Mouse (Mus musculus): ENCODE measurements around the gene Tmem190.
A peak's percentile ranks its signal among the peaks of the same experiment; 100 is the strongest.
"Not testable (repeated sequence)": the region's sequence is repeated elsewhere in the genome, so short reads cannot be mapped to it uniquely, and the experiment has no call there.

Tmem190 gene

DNA sequence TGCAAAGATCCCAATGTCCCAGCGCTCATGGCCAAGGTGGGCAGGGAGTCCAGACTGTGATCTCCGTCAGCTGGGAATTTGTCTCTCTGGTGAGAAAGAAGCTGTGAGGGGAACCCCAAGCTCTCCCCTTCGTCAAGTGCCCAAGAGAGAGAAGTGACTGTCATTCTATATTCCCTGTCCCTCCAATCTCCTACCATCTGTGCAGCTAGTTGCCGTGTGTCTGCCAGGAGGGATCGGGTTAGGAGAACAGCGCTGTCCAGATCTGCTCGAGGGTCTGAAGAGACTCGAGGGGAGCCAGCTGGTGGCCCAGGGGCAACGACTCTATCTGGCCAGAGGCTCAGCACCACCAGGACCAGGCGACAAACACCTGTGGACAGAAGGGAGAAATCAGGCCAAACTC lies 6.6 kb upstream of the Tmem190 start:
- DNase-seq (ENCODE audit: low spot score), result no peak

DNA sequence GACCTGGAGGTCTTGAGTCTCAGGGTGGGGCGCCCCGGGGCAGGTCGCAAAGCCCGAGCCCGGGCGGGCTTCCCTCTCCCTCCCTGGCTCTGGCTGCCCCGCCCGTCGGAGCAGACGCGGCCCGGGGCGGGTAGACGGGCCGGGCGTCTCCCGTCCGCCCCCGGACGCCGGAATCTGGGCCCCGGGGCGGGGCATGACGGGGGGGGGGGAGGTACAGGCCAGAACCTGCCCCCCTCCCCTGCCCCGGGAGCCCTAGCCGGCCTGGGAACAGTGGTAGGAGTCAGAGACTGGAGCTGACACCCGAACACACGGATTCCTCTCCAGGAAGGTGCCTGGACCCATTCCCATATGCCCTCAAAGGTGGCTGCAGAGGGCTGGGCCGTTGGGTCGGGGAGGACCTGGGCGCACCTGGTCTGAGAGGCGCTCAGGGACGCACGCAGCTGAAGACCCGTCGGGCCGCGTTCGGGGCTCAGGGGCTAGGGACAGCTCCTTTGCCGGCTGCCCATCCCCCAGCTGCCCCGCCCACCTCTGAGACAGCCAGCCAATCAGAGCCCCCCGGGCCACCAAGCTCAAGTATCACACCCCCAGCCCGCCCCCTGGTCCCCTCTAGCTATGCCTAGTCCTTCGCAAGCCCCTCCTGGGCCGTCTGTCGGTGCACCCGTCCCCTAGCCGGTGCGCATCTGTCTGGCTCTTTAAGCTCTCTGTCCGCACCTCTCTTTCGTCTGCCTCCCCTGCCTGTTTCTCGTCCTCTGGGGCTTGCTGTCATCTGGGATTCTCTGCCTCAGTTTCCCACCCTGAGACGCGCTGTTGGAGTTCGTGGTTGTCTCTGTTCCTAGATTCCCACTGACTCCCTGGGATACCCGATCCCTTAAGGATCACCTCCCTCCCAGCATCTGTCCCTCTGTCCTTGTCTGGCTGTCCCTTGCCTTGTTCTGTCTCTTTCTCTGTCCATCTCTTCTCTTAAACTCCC lies 5.6 kb upstream of the Tmem190 start:
- DNase-seq (ENCODE audit: low spot score), result no peak

DNA sequence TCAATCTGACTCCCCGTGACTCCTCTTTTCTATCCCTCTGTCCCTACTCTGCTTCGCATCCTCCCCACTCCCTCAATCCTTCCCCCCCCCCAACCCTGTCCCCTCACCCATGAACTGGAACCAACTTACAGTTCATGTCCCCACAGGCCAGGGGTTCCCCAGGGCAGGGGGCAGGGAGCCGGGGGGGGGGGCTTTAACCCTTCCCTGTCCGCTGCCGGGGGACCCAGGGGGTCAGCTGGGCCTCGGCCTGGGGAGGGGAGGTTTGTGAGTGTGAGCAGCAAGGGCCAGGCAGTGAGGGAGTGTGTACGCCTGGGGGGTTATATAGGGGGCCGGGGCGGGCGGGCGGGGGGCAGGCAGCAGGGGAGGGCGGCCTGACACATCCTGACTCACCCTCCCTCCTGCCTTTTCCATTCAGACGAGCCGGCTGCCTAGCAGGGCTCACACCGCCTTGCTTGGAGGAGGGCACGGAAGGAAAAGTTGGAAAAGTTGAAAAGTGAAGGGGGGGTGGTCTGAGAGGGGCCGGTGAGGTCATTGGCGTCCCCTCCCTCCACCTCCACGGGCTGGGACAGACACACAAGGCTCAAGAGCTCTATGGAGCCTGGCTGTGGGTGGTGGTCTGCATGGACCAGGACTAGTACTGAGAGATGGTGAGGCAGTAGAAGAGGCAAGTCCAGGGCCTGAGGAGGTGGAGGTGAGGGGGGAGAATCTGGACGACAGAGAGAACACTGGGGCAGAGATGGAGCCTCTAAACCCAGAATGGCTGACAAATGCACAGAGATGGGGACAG lies 4.7 kb upstream of the Tmem190 start:
- no peak for DNase-seq (ENCODE audit: low spot score)

DNA sequence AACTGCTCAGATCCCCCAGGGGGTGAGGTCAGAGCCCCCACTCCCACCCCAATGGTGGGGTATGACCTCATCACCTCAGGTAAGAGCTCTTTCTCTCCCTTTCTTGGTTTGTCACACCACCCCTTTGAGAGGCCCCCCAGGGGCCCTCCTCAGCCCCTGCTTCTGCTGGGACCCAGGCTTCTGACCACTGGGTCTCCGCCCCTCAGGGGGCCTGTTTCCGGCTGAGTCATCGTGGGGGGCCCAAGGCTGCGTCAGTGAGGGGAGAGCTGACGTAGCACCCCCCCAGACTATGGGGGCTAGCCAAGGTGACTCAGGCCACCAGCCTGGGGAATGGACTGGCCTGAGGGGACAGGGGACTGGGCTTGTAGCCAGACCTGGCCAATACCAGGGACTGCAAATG lies 2.8 kb upstream of the Tmem190 start:
- DNase-seq (ENCODE audit: low spot score), result no peak

DNA sequence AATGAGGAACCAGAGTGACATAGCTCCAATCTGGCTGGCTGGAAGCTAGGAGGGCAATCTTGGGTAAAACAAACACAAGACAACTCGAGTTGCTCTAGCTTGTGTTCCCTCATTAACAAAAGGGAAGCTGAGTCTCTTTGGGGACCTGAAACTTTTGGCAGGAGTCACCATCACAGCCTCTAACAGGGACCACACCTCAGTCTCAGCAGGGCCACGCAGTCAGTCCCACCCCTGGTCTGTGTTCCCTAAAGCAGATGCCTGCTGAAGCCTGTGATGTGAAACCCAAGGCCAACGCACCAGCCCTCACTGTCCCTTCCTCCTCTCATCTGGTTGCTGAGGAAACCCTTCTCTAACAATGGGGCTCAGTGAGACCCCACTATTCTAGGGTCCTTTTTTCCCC lies 607 bp upstream of the Tmem190 start:
- no peak for DNase-seq (ENCODE audit: low spot score)

DNA sequence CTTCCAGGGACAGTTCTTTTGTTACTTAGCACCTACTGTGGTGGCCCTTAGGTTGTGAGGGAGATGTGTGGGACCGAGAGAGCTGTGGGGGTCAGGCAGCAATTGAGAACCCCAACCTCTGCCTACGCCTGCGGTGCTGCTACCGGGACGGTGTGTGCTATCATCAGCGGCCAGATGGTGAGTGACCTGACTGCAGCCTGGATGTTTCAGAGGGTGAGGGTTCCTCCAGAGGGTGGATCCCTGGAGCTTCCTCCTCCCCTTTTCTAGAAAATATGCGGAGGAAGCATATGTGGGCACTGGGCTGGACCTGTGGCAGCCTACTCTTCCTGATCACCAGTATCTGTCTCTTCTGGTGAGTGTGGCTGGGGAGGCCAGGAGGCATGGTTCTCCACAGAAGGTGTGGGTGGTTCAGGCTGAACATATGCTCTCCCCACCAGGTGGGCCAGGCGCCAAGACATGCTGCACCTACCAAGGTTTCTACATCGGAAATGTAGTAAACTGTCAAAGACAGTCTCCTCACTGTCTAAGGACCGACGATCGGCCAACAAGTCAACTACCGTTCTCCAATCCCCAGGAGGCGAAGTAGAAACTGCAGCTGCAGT lies 1.0 kb downstream of the Tmem190 start:
- DNase-seq (ENCODE audit: low spot score), result no peak

DNA sequence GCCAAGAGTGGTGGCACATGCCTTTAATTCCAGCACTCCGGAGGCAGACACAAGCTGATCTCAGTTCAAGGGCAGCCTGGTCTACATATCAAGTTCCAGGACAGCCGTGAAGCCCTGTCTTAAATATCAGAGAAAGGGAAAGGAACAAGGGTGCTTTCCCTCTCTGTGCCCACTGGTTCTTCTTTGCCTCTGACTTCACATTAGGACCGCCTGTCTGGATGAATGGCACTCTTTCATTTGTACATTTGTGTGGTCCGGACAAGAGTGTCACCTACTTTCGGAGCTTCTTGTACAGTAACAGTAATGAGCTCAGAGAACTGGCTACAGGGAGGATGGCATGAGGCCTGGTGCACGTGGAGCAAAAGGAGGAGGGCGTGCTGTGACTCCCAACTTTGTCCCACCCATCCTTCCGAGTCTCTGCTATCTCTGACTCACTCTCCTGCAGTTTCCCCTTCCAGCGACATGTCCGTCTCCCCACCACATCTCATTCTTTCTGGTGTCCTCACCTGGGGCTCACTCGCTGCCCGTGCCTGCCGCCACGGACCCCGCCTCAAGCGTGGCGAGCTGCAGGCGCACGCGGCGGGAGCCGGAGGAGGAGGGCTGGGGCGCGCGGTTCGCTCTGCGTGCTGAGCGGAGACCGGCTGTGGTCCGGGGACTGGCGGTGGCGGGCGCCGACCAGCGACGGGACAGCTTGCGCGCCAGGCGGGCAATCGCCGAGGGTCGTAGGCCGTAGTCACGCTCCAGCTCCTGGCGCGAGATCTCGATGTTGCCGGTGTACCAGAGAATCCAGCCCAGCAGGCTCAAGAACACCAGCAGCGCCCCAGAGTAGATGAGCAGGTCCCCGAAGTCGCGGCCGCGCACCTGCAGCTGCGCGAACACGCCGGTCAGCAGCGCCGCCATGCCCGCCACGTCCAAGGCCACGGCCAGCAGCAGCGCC lies 6.0 kb downstream of the Tmem190 start:
- DNase-seq (ENCODE audit: low spot score), result no peak

DNA sequence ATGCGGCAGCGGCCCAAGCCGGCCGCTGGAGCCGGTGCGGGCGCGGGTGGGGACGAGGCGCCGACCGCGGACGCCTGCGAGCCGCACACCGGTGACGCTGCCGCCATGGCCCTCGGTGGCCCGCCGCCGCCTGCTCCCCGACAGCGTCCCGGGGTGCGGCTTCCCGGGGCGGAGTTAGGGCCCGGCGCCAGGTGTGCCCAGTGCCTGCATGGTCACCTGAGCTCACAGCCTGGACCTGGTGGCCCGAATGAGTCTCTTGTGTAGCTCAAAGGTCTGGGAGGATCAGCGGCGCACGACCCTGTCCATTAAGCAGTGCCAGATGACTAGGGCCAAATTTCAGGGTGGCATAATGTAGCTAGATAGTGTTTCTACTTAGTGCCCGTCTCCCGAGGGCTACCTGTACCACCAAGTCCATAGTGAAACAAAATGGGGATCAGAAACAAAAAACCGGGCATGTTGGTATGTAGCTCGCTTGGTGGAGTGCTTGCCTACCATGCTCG lies 6.7 kb downstream of the Tmem190 start, which contains the start of gene Tmem238:
TSS of gene Tmem238 (minus strand) at position 221 of the 500 bp plus-strand sequence.
- DNase-seq (ENCODE audit: low spot score), result no peak

DNA sequence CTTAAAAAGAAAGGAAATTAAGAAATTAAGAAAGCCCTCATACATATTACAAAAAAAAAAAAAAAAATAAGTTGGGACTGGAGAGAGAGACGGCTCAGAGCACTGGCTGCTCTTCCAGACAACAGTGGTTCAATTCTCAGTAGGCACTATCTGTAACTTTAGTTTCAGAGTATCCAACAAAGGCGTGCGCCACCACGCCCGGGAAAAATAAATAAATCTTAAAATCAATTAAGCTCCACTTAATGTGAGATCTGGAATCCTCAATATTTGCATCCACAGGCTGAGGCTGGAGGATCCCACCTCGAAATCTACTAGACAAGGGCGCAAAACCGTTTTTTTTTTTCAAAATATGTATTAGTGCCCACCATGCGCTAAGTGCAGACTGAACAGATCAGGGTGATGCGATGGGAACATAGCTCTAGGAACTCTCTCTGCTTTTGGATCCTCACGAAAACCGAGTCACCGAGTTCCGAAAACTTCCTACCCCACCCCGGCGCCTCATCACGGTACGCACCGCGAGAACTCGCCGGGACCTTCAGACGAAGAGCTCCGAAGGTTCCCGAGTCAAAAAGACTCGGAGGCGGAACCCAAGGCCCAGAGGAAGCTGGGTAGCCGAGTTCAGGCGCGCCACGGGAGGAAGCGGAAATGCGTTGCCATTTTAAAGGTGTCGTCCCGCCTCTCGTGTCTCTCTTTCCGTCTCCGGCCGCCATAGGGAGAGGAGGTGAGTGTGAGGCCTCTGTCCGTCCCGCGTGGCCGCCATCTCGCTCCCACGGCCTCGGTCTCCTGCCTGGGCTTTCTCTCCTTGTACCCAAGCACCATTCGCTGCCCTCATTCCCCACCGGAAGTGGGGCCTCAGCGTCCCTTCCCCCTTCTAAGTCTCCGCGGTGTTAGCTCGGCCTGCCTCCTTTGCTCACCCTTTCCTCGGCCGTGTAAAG lies 9.8 kb downstream of the Tmem190 start, which contains the start of gene Rpl28:
TSS of gene Rpl28 (plus strand) at position 597 of the 935 bp plus-strand sequence.
- peak; percentile 84 for DNase-seq (ENCODE audit: low spot score)

DNA sequence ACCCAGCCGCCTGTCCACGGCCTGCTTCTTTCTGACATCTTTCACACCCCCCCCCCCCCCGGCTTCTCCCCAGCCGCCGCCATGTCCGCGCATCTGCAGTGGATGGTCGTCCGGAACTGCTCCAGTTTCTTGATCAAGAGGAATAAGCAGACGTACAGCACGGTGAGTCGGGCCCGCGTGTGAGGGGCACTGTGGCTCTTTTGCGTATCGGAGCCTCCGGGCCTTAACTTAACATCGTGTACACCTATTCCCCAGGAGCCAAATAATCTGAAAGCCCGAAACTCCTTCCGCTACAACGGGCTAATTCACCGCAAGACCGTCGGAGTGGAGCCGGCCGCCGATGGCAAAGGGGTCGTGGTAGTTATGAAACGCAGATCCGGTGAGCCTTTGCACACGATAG lies 10.5 kb downstream of the Tmem190 start:
- not testable (repeated sequence) for DNase-seq (ENCODE audit: low spot score)

DNA sequence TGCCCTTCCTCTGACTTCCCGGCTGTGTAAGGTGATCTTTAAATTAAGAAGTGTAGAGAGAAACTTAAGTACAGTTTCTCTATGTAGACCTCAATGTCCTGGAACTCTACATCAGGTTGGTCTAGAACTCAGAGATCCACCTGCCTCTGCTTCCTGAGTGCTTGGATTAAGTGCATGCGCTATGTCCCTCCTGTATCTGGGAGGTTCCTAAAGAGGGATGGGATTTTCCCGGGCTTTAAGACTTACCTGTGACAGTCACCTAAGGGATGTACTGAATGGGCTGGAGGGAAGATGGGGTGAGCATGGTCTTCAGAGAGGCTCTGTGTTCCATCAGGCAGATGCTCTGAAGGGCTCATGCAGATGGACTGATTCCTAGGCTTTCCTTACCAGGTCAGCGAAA lies 10.9 kb downstream of the Tmem190 start:
- DNase-seq (ENCODE audit: low spot score), result no peak

DNA sequence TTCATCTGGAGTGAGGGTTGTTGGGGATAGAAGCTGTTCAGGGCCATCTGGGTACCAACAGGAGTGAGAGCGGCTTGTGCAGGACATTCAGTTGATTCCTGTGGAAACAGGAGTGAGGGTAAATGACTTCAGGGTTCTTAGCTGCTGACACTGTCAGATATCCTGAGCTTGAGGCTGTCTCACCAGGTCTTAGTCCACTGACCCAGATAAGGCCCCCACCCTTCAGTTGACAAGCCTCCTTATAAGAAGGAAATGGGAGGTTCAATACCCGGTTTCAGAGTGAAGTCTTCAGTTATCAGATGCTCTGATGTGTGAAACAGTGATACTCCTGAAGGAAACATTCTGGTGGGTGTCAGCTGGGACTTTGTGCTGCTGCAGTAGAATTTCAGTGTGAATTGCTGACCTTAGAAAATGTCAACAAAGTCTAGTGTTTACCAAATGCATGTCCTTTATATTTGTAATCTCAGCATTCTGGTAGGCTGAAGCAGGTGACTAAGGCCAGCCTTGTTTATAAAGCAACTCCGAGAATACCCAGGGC lies 12.0 kb downstream of the Tmem190 start:
- no peak for DNase-seq (ENCODE audit: low spot score)

DNA sequence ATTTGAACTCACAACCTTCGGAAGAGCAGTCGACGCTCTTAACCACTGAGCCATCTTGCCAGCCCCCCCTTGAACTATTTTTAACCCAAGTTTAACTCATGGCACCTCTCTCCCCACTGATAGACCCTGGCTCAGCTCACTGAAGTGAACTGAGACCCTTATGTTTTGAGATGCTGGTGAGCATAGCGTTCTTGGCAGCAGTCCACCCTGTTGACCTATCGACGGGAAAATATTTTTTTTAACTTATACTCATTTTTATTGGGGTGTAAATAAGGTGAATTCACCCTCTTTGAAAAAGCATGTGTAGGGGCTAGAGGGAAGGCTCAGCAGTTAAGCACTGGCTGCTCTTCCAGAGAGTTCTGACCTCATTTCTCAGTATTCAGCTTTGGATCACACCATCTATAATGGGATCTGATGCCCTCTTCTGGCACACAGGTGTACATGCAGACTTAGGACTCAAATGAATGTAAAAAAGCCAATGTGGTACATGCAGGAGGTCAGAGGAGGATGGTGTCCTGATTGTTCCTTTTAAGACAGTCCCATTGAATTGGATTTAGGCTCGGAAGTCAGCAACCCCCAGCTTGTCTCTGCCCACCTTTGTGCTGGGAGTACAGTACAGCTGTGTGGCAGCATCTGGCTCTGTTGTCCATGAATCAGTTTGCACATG lies 13.2 kb downstream of the Tmem190 start:
- no peak for DNase-seq (ENCODE audit: low spot score)

DNA sequence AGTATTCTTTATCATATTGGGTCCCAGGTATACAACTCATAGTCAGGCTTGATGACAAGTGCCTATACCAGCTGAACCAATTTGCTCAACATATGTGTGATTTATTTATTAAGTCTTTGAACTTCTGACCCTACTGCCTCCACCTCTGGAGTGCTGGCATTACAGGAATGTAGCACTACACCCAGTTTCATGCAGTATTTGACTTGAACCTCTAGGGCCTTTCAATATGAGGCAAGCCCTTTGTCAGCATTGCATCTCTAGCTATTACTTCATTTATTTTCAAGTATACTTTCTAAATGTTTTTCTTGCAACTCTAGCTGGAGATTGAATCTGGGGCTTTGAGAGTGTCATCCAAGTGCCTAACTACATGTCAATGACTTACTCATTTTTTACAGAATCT lies 19.5 kb downstream of the Tmem190 start:
- DNase-seq (ENCODE audit: low spot score), result no peak

DNA sequence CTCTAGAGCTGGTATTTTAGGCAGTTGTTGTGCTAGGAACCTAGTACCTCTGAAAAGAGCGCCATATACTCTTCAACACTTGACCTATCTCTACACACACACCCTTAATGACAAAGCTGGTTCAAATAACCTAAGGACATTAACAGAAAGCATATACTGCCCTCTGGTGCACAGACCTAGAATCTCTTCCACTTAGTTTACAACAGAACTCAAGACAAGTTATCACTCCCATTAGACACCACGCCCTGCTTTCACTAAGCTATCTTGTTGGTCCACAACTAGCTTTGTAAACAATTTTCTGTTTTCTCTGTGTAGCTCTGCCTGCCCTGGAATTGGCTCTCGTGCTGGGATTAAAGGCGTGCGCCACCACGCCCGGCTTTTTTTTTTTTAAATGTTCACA lies 24.0 kb downstream of the Tmem190 start:
- DNase-seq (ENCODE audit: low spot score), result no peak

DNA sequence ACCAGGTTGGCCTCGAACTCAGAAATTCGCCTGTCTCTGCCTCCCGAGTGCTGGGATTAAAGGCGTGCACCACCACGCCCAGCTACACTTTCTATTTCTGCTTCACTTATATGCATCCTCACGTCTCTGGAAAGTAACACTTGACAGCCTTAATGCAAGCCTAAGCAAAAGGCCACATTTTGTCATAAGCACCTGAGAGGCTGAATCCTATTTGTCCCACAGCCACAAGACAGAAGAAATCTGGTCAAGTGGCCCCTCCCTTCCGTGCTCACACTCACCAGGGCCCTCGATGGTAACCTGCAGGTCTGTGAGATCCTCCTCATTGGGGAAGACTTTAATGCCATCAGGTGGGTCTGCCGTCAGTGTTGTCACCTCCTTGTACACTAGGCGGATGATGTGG lies 28.4 kb downstream of the Tmem190 start:
- not testable (repeated sequence) for DNase-seq (ENCODE audit: low spot score)

DNA sequence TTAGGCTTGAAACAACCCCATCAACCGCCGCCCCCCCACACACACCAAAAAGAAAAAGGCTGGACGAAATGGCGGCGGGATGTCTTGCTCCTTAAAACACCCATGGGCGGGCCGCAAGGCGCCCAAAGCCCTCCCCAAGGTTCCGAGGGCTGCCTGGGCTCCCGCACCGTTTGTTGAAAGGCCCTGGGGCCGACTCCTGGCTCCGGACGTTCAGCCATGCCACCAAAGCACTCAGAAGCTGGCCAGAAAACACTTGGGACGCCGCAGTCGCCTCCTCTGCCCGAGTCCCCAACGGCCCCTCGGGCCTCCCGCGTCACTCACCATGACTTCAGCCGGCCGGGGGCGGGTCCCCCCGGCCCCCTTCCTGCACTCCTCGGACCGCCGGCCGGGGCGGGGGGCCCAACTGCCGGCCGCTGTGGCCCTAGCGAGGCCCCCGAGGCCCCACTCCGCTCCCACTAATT lies 29.1 kb downstream of the Tmem190 start:
- no peak for DNase-seq (ENCODE audit: low spot score)

DNA sequence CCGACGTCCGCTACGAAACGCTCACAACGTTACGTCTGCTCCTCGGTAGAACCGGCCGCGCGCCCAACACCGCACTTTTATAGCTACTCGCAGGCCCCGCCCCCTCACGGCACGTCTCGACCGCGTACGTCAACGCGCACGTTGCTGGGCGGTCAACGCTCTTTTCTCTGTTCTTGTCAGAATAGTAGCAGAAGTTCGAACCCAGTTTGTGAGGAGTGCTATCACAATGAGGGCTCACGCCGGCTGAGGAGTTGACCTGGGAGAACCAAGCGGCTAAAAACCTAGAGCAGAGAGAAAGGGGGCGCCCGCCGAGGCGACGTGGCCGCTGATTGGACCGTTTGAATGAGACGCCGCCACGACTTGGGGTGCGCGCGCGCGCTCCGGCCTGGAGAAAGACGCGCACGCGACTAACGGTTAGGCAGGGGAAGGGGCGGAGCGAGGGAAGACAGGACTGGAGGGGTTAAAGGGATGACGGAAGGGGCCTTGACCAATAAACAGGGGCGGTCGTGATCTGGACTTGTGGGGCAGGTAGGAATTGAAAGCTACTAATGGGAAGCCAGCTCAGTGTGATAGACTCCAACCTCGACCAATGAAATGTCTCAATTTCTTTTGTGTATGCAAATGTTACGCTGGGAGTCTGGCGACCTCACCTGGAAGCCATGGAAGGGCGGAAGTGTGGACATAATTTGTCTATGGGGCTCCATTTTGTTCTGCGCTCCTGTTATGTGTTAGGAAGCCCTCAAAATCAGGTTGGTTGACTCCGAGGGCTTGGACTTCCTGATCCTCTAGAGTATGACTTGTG lies 29.8 kb downstream of the Tmem190 start, which contains the start of gene Ube2s:
TSS of gene Ube2s (minus strand) at position 288 of the 802 bp plus-strand sequence.
- peak; percentile 98 for DNase-seq (ENCODE audit: low spot score)
